Mouse (Mus musculus) liver, embryonic 15.5 days (tissue): ENCODE measurements around the gene Gtf2f1. TPM values are rescaled to one million over a fixed set of nuclear protein-coding genes. Genes with fewer than 3 reads are reported as not detected.

Experiments used
- polyA plus RNA-seq: library from polyadenylated mRNA; unstranded; fragments of >200 nt; fragmentation: Nextera tagmentation; extraction: Ambion mirVana; gene quantifications from 2 replicates; pipeline ENCODE4 v1.2.1, GENCODE M21; 2015

Gene Gtf2f1
- polyA plus RNA-seq, 1 experiment from 2014 or later = 46.8 TPM

Other genes with a start within 250 kb of the Gtf2f1 start
- 12.5 and 14.4 TPM in 2 replicates for gene Dus3l, start 246.5 kb downstream of the Gtf2f1 start, polyA plus RNA-seq
- gene Prr22, start 241.0 kb downstream of the Gtf2f1 start, polyA plus RNA-seq = 0.23 and 0.60 TPM in 2 replicates
- 11.9 and 14.6 TPM in 2 replicates for gene Rfx2, start 180.3 kb downstream of the Gtf2f1 start, polyA plus RNA-seq
- gene Acsbg2, start 136.8 kb downstream of the Gtf2f1 start, polyA plus RNA-seq = not detected in 2 replicates
- 0.03 and 0.07 TPM in 2 replicates for gene 1700061G19Rik, start 135.8 kb downstream of the Gtf2f1 start, polyA plus RNA-seq
- 9.0 and 10.2 TPM in 2 replicates for gene Mllt1, start 75.9 kb downstream of the Gtf2f1 start, polyA plus RNA-seq
- gene Acer1, start 29.2 kb downstream of the Gtf2f1 start, polyA plus RNA-seq = not detected in 2 replicates
- 67.8 and 75.8 TPM in 2 replicates for gene Clpp, start 21.0 kb downstream of the Gtf2f1 start, polyA plus RNA-seq
- 15.4 and 17.0 TPM in 2 replicates for gene Alkbh7, start 13.9 kb downstream of the Gtf2f1 start, polyA plus RNA-seq
- gene Pspn, start 11.3 kb downstream of the Gtf2f1 start, polyA plus RNA-seq = not detected in 2 replicates
- gene Gm17949, start 181 bp upstream of the Gtf2f1 start, polyA plus RNA-seq = 0.20 and 0.36 TPM in 2 replicates
- gene Khsrp, start 20.2 kb upstream of the Gtf2f1 start, polyA plus RNA-seq = 20.9 and 21.4 TPM in 2 replicates
- not detected in 2 replicates for gene Slc25a41, start 30.4 kb upstream of the Gtf2f1 start, polyA plus RNA-seq
- 11.1 and 11.2 TPM in 2 replicates for gene Crb3, start 47.8 kb upstream of the Gtf2f1 start, polyA plus RNA-seq
- 4.9 and 7.0 TPM in 2 replicates for gene Slc25a23, start 48.6 kb upstream of the Gtf2f1 start, polyA plus RNA-seq
- 2.6 and 4.2 TPM in 2 replicates for gene Dennd1c, start 67.2 kb upstream of the Gtf2f1 start, polyA plus RNA-seq
- 0.29 and 0.31 TPM in 2 replicates for gene Tubb4a, start 76.5 kb upstream of the Gtf2f1 start, polyA plus RNA-seq
- 0.71 and 0.76 TPM in 2 replicates for gene Tnfsf9, start 94.0 kb upstream of the Gtf2f1 start, polyA plus RNA-seq
- gene Cd70, start 138.5 kb upstream of the Gtf2f1 start, polyA plus RNA-seq = not detected in 2 replicates
- gene Tnfsf14, start 182.9 kb upstream of the Gtf2f1 start, polyA plus RNA-seq = 1.3 and 1.4 TPM in 2 replicates
- 369 and 468 TPM in 2 replicates for gene C3, start 216.8 kb upstream of the Gtf2f1 start, polyA plus RNA-seq
- 11.9 and 12.0 TPM in 2 replicates for gene Gpr108, start 237.2 kb upstream of the Gtf2f1 start, polyA plus RNA-seq
- 8.1 and 9.8 TPM in 2 replicates for gene Trip10, start 238.2 kb upstream of the Gtf2f1 start, polyA plus RNA-seq